Mouse (Mus musculus): ENCODE results near the gene Notch2.

- TF ChIP-seq CTCF (IDR thresholded peaks at IDR 0.05; ENCODE audit: insufficient read depth, low read length) (no peak), POLR2A (IDR thresholded peaks at IDR 0.05; ENCODE audit: borderline replicate concordance, extremely low read depth, low read depth, low read length) (no peak)
Observed at GRCm38 (mm10) chr3:98101541-98101940, 88.2 kb downstream of the Notch2 start.
